Mouse (Mus musculus) heart, adult 2 months (tissue): Measurements from ENCODE around the gene Plaa. TPM values are rescaled to one million over a fixed set of nuclear protein-coding genes. Genes with fewer than 3 reads are reported as not detected.

ENCODE experiments used
- DNase-seq, 2 experiments: peaks; one replicate each; pipeline ENCODE4 v3.0.0; 2021
- H3K27ac ChIP-seq: fragments of 200-600 bp; 2 replicates; pipeline ENCODE4 v1.8.1; 2022
- H3K27me3 ChIP-seq: fragments of 200-500 bp; 2 replicates; pipeline ENCODE4 v1.6.1; 2012; ENCODE audit warnings: mild to moderate bottlenecking, low read length, inconsistent platforms, mixed read lengths; ENCODE audit not compliant: control insufficient read depth, insufficient read depth
- H3K36me3 ChIP-seq: fragments of 200-500 bp; 2 replicates; pipeline ENCODE4 v1.6.1; 2012; ENCODE audit warnings: low read length, inconsistent platforms; ENCODE audit not compliant: control insufficient read depth, insufficient read depth
- H3K4me1 ChIP-seq: fragments of 200-500 bp; 2 replicates; pipeline ENCODE4 v1.6.1; 2011; ENCODE audit warnings: low read length; ENCODE audit not compliant: control insufficient read depth, insufficient read depth
- H3K4me3 ChIP-seq: fragments of 200-600 bp; 2 replicates; pipeline ENCODE4 v1.8.1; 2022
- H3K79me2 ChIP-seq: fragments of 200-500 bp; replicated peaks from 2 replicates; pipeline ENCODE4 v1.6.1; 2012; ENCODE audit warnings: mild to moderate bottlenecking, inconsistent platforms, low read length, moderate library complexity, mixed read lengths; ENCODE audit not compliant: control insufficient read depth, insufficient read depth
- H3K9ac ChIP-seq: fragments of 200-500 bp; 2 replicates; pipeline ENCODE4 v1.6.1; 2012; ENCODE audit warnings: low read depth, mild to moderate bottlenecking, control low read depth, inconsistent platforms, low read length, mixed read lengths
- CTCF ChIP-seq: fragments of 200-600 bp; IDR thresholded peaks from 2 replicates; pipeline ENCODE4 v1.8.1; 2022; ENCODE audit warnings: antibody characterized with exemption, mild to moderate bottlenecking, moderate library complexity
- EP300 ChIP-seq: fragments of 200-500 bp; IDR thresholded peaks from 2 replicates; pipeline ENCODE4 v1.6.1; 2011; ENCODE audit warnings: low read depth, low read length, control low read depth; ENCODE audit not compliant: insufficient read depth
- POLR2A ChIP-seq: fragments of 200-500 bp; IDR thresholded peaks from 2 replicates; pipeline ENCODE4 v1.6.1; 2011; ENCODE audit warnings: mild to moderate bottlenecking, low read depth, low read length, control low read depth; ENCODE audit not compliant: insufficient read depth
- WGBS: fragments of 180-500 bp; shearing (Covaris S2); methylation state at CpG from one replicate; pipeline ENCODE4 v1.1.7; 2018; 5-methylcytosine and 5-hydroxymethylcytosine counted together
- intact Hi-C: fragments of 180-260 bp; cut with DNase I; formaldehyde crosslinking; loops from one replicate; pipeline ENCODE4 v1.15.1; 2025
- polyA plus RNA-seq: library from polyadenylated mRNA; depleted of rRNA; stranded (reverse); fragments of >200 nt; gene quantifications from 2 replicates; pipeline ENCODE4 v1.2.3, GENCODE M21; 2012
- total RNA-seq, 2 experiments: library from RNA; stranded (reverse); gene quantifications; 2 replicates each; pipeline ENCODE4 v1.2.3; 2021

Plaa gene
- total and polyA plus RNA-seq, 3 experiments: 26.1 to 46.8 (median 39.9) TPM

- H3K9ac ChIP-seq: peak within 1 kb of the TSS; percentile 71
- no peaks in the 10 kb centered on the region; the same call in 1 of the 2 replicates for H3K4me1 ChIP-seq
- H3K4me3 ChIP-seq: peak within 1 kb of the TSS; percentile 69
- peak within 1 kb of the TSS; percentile 46 for H3K27ac ChIP-seq
- peaks cover 2% of the 10 kb centered on the region; the same call in 1 of the 2 replicates for H3K36me3 ChIP-seq
- no peaks in the 10 kb centered on the region for H3K27me3 ChIP-seq
- DNase-seq: peak; percentile 89 to 92
- no peaks in the 10 kb centered on the region for H3K79me2 ChIP-seq
- 3% methylated on average over 29 of the region's 29 CpGs for WGBS
- intact Hi-C loops: no loop called here
- no peak for TF ChIP-seq CTCF
- TF ChIP-seq EP300: 0 out of 2 replicates have a peak, but pooled peaks have one; percentile 17
- TF ChIP-seq POLR2A: 0 out of 2 replicates have a peak, but pooled peaks have one; percentile 35
These were observed 11.1 kb upstream of the Plaa start, which contains the start of gene Ift74 for GRCm38 (mm10) chr4:94613972-94614626. Gene Ift74 (plus strand): TSS chr4:94614491.

DNA sequence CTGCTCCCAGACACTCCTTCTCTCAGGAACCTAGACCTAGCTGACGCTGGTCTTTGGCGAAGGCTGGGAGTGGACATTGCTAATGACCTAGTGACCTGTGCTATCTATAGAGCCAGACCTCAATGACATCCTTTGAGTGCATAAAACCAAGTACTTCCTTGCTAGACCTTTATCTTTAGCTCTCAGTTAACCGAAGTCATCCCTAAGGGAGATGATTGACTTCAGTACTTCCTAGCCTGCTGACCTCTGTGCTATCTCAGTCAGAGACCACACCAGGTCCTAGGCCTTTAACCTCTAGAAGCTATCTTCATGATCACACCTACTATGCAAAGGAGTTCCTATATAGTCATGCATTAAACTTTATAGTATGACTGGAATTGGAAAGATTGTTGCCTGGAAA lies 7.3 kb upstream of the Plaa start:
- 33% methylated on average over 3 of the region's 3 CpGs for WGBS
- intact Hi-C loops: no loop called here

DNA sequence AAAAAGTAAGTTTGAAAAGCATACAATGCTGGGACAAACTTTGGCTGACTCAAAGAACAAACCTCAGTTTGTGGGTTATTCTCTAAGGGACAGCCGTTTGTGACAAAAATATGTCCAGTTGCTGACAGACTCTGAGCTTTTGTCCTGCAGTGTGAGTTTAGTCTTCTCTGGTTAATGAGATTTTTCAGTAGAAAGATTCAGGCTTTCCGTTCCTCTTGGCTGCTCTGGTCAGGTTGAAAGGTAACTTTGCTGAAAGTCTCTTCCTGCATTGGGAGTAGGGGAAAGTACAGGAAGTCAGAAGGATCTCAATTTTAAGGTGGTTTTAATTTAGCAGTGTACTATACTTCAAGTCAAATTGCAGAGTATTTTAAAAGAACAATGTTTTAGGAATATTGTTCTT lies 2.5 kb upstream of the Plaa start:
- Histone ChIP-seq H3K27me3 (no peaks in the 10 kb centered on the region), H3K36me3 (no peaks in the 10 kb centered on the region; the same call in 1 of the 2 replicates), H3K27ac (no peak overlapping the region), H3K9ac (no peak overlapping the region), H3K4me1 (peaks cover 3% of the 10 kb centered on the region; the same call in 1 of the 2 replicates), H3K79me2 (peaks cover 4% of the 10 kb centered on the region; the same call in 1 of the 2 replicates), H3K4me3 (no peak overlapping the region)
- WGBS: 81% methylated on average over 2 of the region's 2 CpGs
- TF ChIP-seq CTCF: no peak
- TF ChIP-seq EP300: no peak
- no peak for TF ChIP-seq POLR2A
- intact Hi-C loops: no loop called here
- no peak for DNase-seq

More for the DNA sequence above, 7.3 kb upstream of the Plaa start:
- Histone ChIP-seq H3K79me2 (no peaks in the 10 kb centered on the region), H3K27ac (no peak overlapping the region), H3K4me1 (no peaks in the 10 kb centered on the region; the same call in 1 of the 2 replicates), H3K4me3 (no peak overlapping the region), H3K27me3 (no peaks in the 10 kb centered on the region), H3K9ac (no peak overlapping the region), H3K36me3 (peaks cover 2% of the 10 kb centered on the region; the same call in 1 of the 2 replicates)
- DNase-seq: no peak
- TF ChIP-seq EP300 (no peak), POLR2A (no peak), CTCF (no peak)

- Histone ChIP-seq H3K9ac (no peak overlapping the region), H3K27ac (no peak overlapping the region), H3K36me3 (no peaks in the 10 kb centered on the region; the same call in 1 of the 2 replicates), H3K4me1 (peaks cover 3% of the 10 kb centered on the region; the same call in 1 of the 2 replicates), H3K4me3 (no peak overlapping the region), H3K79me2 (peaks cover 4% of the 10 kb centered on the region; the same call in 1 of the 2 replicates), H3K27me3 (no peaks in the 10 kb centered on the region)
- TF ChIP-seq POLR2A (no peak), EP300 (no peak), CTCF (no peak)
- intact Hi-C loops: loop anchor here (5.0 kb wide), 1 partner anchor 47 kb away; the partner anchor contains the start of genes Caap1 and Gm10306
- DNase-seq: no peak
- WGBS: 72% methylated on average over 2 of the region's 2 CpGs
These were observed 1.5 kb upstream of the Plaa start for GRCm38 (mm10) chr4:94604452-94605019.

DNA sequence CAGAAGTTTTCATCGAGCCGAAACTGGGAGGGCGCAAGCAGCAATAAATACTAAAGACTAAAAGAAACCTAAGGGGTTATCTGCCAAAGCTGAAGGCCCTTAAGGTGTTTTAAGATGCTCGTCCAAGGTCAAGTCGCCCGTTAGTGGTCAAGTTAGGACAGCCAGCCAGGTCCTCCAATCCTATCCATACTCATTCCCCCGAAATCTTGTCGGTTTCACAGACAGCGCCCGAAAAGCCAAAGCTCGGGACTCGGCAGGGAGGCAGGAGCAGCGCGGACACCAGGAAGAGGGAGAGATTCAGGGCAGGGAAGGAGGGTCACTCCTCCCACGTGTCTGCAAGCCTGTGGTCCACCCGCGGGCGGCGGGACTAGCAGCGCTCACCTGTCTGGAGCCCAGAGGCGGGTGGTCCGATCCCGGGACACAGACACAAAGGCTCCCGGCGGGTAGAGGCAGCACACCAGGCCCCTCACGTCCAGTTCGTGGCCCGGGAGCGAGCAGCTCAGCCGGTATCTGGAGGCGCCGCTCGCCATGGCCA lies 481 bp downstream of the Plaa start:
- TF ChIP-seq POLR2A (no peak), EP300 (no peak), CTCF (no peak)
- intact Hi-C loops: loop anchor here (5.0 kb wide), 1 partner anchor 45 kb away; the partner anchor contains the start of genes Caap1 and Gm10306
- H3K4me3 ChIP-seq: peak overlapping the region; percentile 81
- H3K36me3 ChIP-seq: no peaks in the 10 kb centered on the region; the same call in 1 of the 2 replicates
- no peaks in the 10 kb centered on the region for H3K27me3 ChIP-seq
- DNase-seq: no peak
- peak overlapping the region; percentile 90 for H3K9ac ChIP-seq
- WGBS: under 1% methylated on average over 33 of the region's 33 CpGs
- H3K79me2 ChIP-seq: peaks cover 4% of the 10 kb centered on the region; the same call in 1 of the 2 replicates
- H3K27ac ChIP-seq: peak overlapping the region; percentile 90
- peaks cover 3% of the 10 kb centered on the region; the same call in 1 of the 2 replicates for H3K4me1 ChIP-seq
